Mouse (Mus musculus) heart, postnatal 0 days (tissue): ENCODE measurements around the gene Gjc3.
A peak's percentile ranks its signal among the peaks of the same experiment; 100 is the strongest.

ENCODE experiments used
- CTCF ChIP-seq: IDR thresholded peaks from 2 replicates; pipeline ENCODE4 v1.5.1; 2016; ENCODE audit warnings: antibody characterized with exemption, control low read depth, low read depth
- EP300 ChIP-seq: IDR thresholded peaks from 2 replicates; pipeline ENCODE4 v1.6.1; 2016; ENCODE audit warnings: antibody characterized with exemption, low read depth

- peak; percentile 35 for TF ChIP-seq CTCF
- TF ChIP-seq EP300: no peak
Measured at GRCm38 (mm10) chr5:137973738-137974137, 10.8 kb upstream of the Gjc3 start.
